Mouse (Mus musculus) limb, embryonic 14.5 days (tissue): Measurements from ENCODE around the gene Eif2b5. TPM values are rescaled to one million over a fixed set of nuclear protein-coding genes. Genes with fewer than 3 reads are reported as not detected.
"Not testable (repeated sequence)": the region's sequence is repeated elsewhere in the genome, so short reads cannot be mapped to it uniquely, and the experiment has no call there.

Source experiments
- ATAC-seq: fragments of 200-750 bp; cut with Nextera tagmentation; 2 replicates; pipeline ENCODE4 v1.8.0; 2017; ENCODE audit warnings: low read depth, moderate number of reproducible peaks, moderate TSS enrichment; ENCODE audit not compliant: low FRiP score
- DNase-seq: peaks from one replicate; pipeline ENCODE4 v3.0.0-alpha.2; 2015; ENCODE audit warnings: low spot score
- H3K27ac ChIP-seq: fragments of 300-500 bp; sonication (generic); replicated peaks from 2 replicates; pipeline ENCODE4 v1.5.1; 2014; ENCODE audit warnings: low read depth, mild to moderate bottlenecking, low read length, moderate library complexity, mixed read lengths
- H3K27me3 ChIP-seq: fragments of 300-500 bp; sonication (generic); 2 replicates; pipeline ENCODE4 v1.6.1; 2014; ENCODE audit warnings: low read length, mixed read lengths; ENCODE audit not compliant: control insufficient read depth, insufficient read depth
- H3K36me3 ChIP-seq: fragments of 300-500 bp; sonication (generic); 2 replicates; pipeline ENCODE4 v1.6.1; 2014; ENCODE audit warnings: mild to moderate bottlenecking, low read length, moderate library complexity, mixed read lengths; ENCODE audit not compliant: control insufficient read depth, insufficient read depth
- H3K4me1 ChIP-seq: fragments of 300-500 bp; sonication (generic); 2 replicates; pipeline ENCODE4 v1.6.1; 2014; ENCODE audit warnings: antibody characterized with exemption, low read length, mixed read lengths; ENCODE audit not compliant: control insufficient read depth, insufficient read depth
- H3K4me2 ChIP-seq: fragments of 300-500 bp; sonication (generic); replicated peaks from 2 replicates; pipeline ENCODE4 v1.6.1; 2014; ENCODE audit warnings: low read depth, mild to moderate bottlenecking, low read length, moderate library complexity; ENCODE audit not compliant: severe bottlenecking
- H3K4me3 ChIP-seq: fragments of 300-500 bp; sonication (generic); replicated peaks from 2 replicates; pipeline ENCODE4 v1.5.1; 2014; ENCODE audit warnings: low read length
- H3K9ac ChIP-seq: fragments of 300-500 bp; sonication (generic); 2 replicates; pipeline ENCODE4 v1.6.1; 2014; ENCODE audit warnings: mild to moderate bottlenecking, low read depth, low read length, moderate library complexity; ENCODE audit not compliant: severe bottlenecking
- H3K9me3 ChIP-seq: fragments of 300-500 bp; sonication (generic); 2 replicates; pipeline ENCODE4 v1.6.1; 2016; ENCODE audit warnings: low read length; ENCODE audit not compliant: control insufficient read depth
- POLR2A ChIP-seq: fragments of 200-500 bp; IDR thresholded peaks from 2 replicates; pipeline ENCODE4 v1.8.0; 2012; ENCODE audit warnings: inconsistent platforms, mild to moderate bottlenecking, moderate library complexity, borderline replicate concordance; ENCODE audit not compliant: insufficient read depth, insufficient read length; ENCODE audit errors: extremely low read depth
- WGBS: fragments of 180-500 bp; shearing (Covaris S2); extraction: QIAGEN DNeasy Blood & Tissue Kit; methylation state at CpG from one replicate; pipeline ENCODE4 v1.1.7; 2014; 5-methylcytosine and 5-hydroxymethylcytosine counted together
- polyA plus RNA-seq, 2 experiments: library from polyadenylated mRNA; depleted of rRNA in 1 of 2; stranded (reverse) in 1 of 2; unstranded in 1 of 2; fragments of >200 nt; fragmentation: Nextera tagmentation in 1 of 2; extraction: Ambion mirVana in 1 of 2; gene quantifications; 2 replicates each; pipeline versions ENCODE4 v1.2.1 to v1.2.3; 2012 to 2014

Eif2b5 gene
- polyA plus RNA-seq, 2 experiments: 45.1 to 90.6 TPM

- Histone ChIP-seq H3K27ac (no peak overlapping the region), H3K27me3 (no peaks in the 10 kb centered on the region), H3K4me3 (no peak overlapping the region), H3K36me3 (no peaks in the 10 kb centered on the region), H3K4me2 (no peak overlapping the region), H3K9ac (no peak overlapping the region), H3K4me1 (peaks cover 3% of the 10 kb centered on the region; the same call in 1 of the 2 replicates), H3K9me3 (no peaks in the 10 kb centered on the region)
- no peak for TF ChIP-seq POLR2A
- DNase-seq: no peak
- 85% methylated on average over 1 of the region's 1 CpGs for WGBS
- ATAC-seq: no peak
Measured at GRCm38 (mm10) chr16:20475335-20475734, 23.3 kb upstream of the Eif2b5 start.

GRCm38 (mm10) chr16:20476857-20477256, 21.8 kb upstream of the Eif2b5 start:
- peak overlapping the region; percentile 62 for H3K27ac ChIP-seq

DNA sequence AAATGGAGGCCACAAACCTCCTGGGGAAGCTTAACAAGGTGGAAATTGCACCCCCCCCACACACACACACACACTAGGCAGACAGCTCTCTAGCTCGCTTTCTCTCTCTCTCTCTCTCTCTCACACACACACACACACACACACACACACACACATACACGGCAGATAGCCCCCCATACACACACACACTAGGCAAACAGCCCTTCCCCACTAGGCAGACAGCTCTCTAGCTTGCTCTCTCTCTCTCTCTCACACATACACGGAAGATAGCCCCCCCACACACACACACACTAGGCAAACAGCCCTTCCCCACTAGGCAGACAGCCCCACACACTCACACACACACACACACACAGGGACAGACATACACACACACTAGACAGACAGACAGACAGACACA, 21.3 kb upstream of the Eif2b5 start:
- WGBS: 41% methylated on average over 3 of the region's 3 CpGs
- H3K4me1 ChIP-seq: peaks cover 3% of the 10 kb centered on the region; the same call in 1 of the 2 replicates
- peak; percentile 48 for ATAC-seq
- no peak overlapping the region for H3K4me3 ChIP-seq
- H3K27ac ChIP-seq: peak overlapping the region; percentile 61; the same call in 1 of the 2 replicates
- DNase-seq: no peak
- no peaks in the 10 kb centered on the region for H3K27me3 ChIP-seq
- TF ChIP-seq POLR2A: no peak
- no peaks in the 10 kb centered on the region for H3K9me3 ChIP-seq
- H3K9ac ChIP-seq: no peak overlapping the region
- no peaks in the 10 kb centered on the region for H3K36me3 ChIP-seq
- H3K4me2 ChIP-seq: no peak overlapping the region

More at GRCm38 (mm10) chr16:20476857-20477256, 21.8 kb upstream of the Eif2b5 start:
- peak; percentile 66 for ATAC-seq
- Histone ChIP-seq H3K4me2 (no peak overlapping the region), H3K9ac (no peak overlapping the region), H3K4me3 (no peak overlapping the region), H3K27me3 (no peaks in the 10 kb centered on the region), H3K4me1 (peaks cover 3% of the 10 kb centered on the region; the same call in 1 of the 2 replicates), H3K9me3 (no peaks in the 10 kb centered on the region), H3K36me3 (no peaks in the 10 kb centered on the region)
- WGBS: 23% methylated on average over 1 of the region's 1 CpGs
- no peak for TF ChIP-seq POLR2A
- DNase-seq: peak; percentile 78

- peak; percentile 34 for DNase-seq
Measured at GRCm38 (mm10) chr16:20478504-20478903, 20.1 kb upstream of the Eif2b5 start.

GRCm38 (mm10) chr16:20479026-20479760, 19.4 kb upstream of the Eif2b5 start:
- DNase-seq, H3K4me2 ChIP-seq, ATAC-seq, H3K4me3 ChIP-seq, H3K9ac ChIP-seq, H3K27ac ChIP-seq, H3K4me1 ChIP-seq, H3K27me3 ChIP-seq, H3K36me3 ChIP-seq, H3K9me3 ChIP-seq: not testable (repeated sequence)
- WGBS: 89% methylated on average over 12 of the region's 12 CpGs

More at GRCm38 (mm10) chr16:20478504-20478903, 20.1 kb upstream of the Eif2b5 start:
- no peak overlapping the region for H3K4me3 ChIP-seq
- no peaks in the 10 kb centered on the region for H3K36me3 ChIP-seq
- peaks cover 3% of the 10 kb centered on the region; the same call in 1 of the 2 replicates for H3K4me1 ChIP-seq
- no peak for TF ChIP-seq POLR2A
- ATAC-seq: peak; percentile 30; the same call in 1 of the 2 replicates
- no peaks in the 10 kb centered on the region for H3K9me3 ChIP-seq
- H3K9ac ChIP-seq: no peak overlapping the region
- WGBS: 45% methylated on average over 2 of the region's 2 CpGs
- no peak overlapping the region for H3K27ac ChIP-seq
- H3K27me3 ChIP-seq: no peaks in the 10 kb centered on the region
- no peak overlapping the region for H3K4me2 ChIP-seq

DNA sequence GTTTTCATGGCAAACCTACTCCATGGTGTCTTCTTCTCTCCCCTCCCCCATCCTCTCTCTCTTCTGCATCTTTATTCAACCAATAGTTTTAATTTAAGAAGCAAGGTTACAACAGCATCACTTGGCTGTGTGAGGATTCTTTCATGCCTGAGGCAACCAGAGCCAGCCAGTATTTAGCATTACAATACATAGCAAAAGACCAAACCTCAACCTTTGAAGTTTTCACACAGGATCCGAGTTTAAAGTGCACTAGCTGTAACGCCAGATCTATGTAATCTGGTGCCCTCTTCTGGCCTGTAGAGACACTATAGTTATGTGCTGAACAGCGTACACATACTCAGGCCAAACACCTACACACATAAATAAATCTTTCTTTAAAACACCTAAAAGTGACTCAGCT, 18.5 kb upstream of the Eif2b5 start:
- H3K4me2 ChIP-seq: no peak overlapping the region
- no peak overlapping the region for H3K9ac ChIP-seq
- H3K4me3 ChIP-seq: no peak overlapping the region
- ATAC-seq (no peak; the same call in 1 of the 2 replicates), DNase-seq (no peak)
- peaks cover 3% of the 10 kb centered on the region; the same call in 1 of the 2 replicates for H3K4me1 ChIP-seq
- no peak for TF ChIP-seq POLR2A
- 39% methylated on average over 3 of the region's 3 CpGs for WGBS
- no peaks in the 10 kb centered on the region for H3K9me3 ChIP-seq
- H3K27me3 ChIP-seq: no peaks in the 10 kb centered on the region
- no peak overlapping the region for H3K27ac ChIP-seq
- H3K36me3 ChIP-seq: no peaks in the 10 kb centered on the region
